Mouse (Mus musculus) liver, adult 2 months (tissue): ENCODE results near the gene Kmt2b.

Experiments
- CTCF ChIP-seq: fragments of 200-500 bp; IDR thresholded peaks from 2 replicates; pipeline ENCODE4 v1.5.1; 2011; ENCODE audit warnings: low read depth, low read length, control low read depth
- POLR2A ChIP-seq: fragments of 200-500 bp; IDR thresholded peaks from 2 replicates; pipeline ENCODE4 v1.6.1; 2011; ENCODE audit warnings: low read length, control low read depth; ENCODE audit not compliant: insufficient read depth; ENCODE audit errors: extremely low read depth

- TF ChIP-seq POLR2A (no peak), CTCF (peak; percentile 75)
Observed at GRCm38 (mm10) chr7:30634621-30635020, 46.1 kb upstream of the Kmt2b start.
